Mouse (Mus musculus) liver, embryonic 12.5 days (tissue): ENCODE results near the gene Sppl2c. TPM values are rescaled to one million over a fixed set of nuclear protein-coding genes. Genes with fewer than 3 reads are reported as not detected.
A peak's percentile ranks its signal among the peaks of the same experiment; 100 is the strongest.
"Not testable (repeated sequence)": the region's sequence is repeated elsewhere in the genome, so short reads cannot be mapped to it uniquely, and the experiment has no call there.

Experiments
- ATAC-seq: fragments of 200-750 bp; cut with Nextera tagmentation; 2 replicates; pipeline ENCODE4 v1.8.0; 2017; ENCODE audit warnings: moderate number of reproducible peaks, mild to moderate bottlenecking, moderate library complexity
- H3K27ac ChIP-seq: fragments of 300-500 bp; sonication (generic); 2 replicates; pipeline ENCODE4 v1.5.1; 2016; ENCODE audit warnings: mild to moderate bottlenecking
- H3K27me3 ChIP-seq: fragments of 300-500 bp; sonication (generic); replicated peaks from 2 replicates; pipeline ENCODE4 v1.6.1; 2016; ENCODE audit warnings: mild to moderate bottlenecking, moderate library complexity
- H3K36me3 ChIP-seq: fragments of 300-500 bp; sonication (generic); 2 replicates; pipeline ENCODE4 v1.6.1; 2016; ENCODE audit warnings: mild to moderate bottlenecking, moderate library complexity
- H3K4me1 ChIP-seq: fragments of 300-500 bp; sonication (generic); 2 replicates; pipeline ENCODE4 v1.6.1; 2016
- H3K4me2 ChIP-seq: fragments of 300-500 bp; sonication (generic); 2 replicates; pipeline ENCODE4 v1.6.1; 2016; ENCODE audit warnings: mild to moderate bottlenecking, moderate library complexity
- H3K4me3 ChIP-seq: fragments of 300-500 bp; sonication (generic); 2 replicates; pipeline ENCODE4 v1.5.1; 2016; ENCODE audit warnings: mild to moderate bottlenecking, moderate library complexity
- H3K9ac ChIP-seq: fragments of 300-500 bp; sonication (generic); 2 replicates; pipeline ENCODE4 v1.6.1; 2016; ENCODE audit warnings: mild to moderate bottlenecking, moderate library complexity
- H3K9me3 ChIP-seq: fragments of 300-500 bp; sonication (generic); replicated peaks from 2 replicates; pipeline ENCODE4 v1.6.1; 2016; ENCODE audit warnings: mild to moderate bottlenecking, moderate library complexity
- WGBS: fragments of 180-500 bp; shearing (Covaris S2); methylation state at CpG from one replicate; pipeline ENCODE4 v1.1.7; 2016; ENCODE audit not compliant: insufficient replicate concordance; 5-methylcytosine and 5-hydroxymethylcytosine counted together
- polyA plus RNA-seq: library from polyadenylated mRNA; unstranded; fragments of >200 nt; fragmentation: Nextera tagmentation; extraction: Ambion mirVana; gene quantifications from 2 replicates; pipeline ENCODE4 v1.2.1, GENCODE M21; 2016

Sppl2c gene
- polyA plus RNA-seq, 1 experiment from 2014 or later, result not detected

DNA sequence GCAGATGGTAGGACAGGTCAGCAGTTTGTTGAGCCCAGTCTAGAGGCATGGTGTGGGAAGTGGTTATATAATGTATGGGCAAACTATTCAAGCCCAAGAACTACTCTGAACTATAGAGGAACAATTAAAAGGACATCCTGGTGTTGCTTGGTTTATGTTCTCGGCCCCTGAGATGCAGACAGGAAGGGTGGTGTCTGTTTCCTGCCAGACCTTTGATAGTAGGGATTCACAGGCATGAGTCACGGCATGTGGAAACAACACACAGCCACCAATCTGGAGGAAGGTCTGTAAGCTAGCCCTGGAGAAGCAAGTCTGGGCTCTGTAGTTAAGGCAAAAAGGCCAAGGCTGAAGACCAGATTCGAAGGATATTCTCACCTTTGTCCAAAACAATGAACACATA, 17.1 kb downstream of the Sppl2c start:
- Histone ChIP-seq H3K4me1 (no peaks in the 10 kb centered on the region), H3K4me2 (no peak overlapping the region), H3K9me3 (0 out of 2 replicates have a peak, but pooled peaks cover 3% of the 10 kb centered on the region), H3K27ac (no peak overlapping the region), H3K27me3 (peaks cover 3% of the 10 kb centered on the region; the same call in 1 of the 2 replicates), H3K9ac (no peak overlapping the region), H3K36me3 (no peaks in the 10 kb centered on the region), H3K4me3 (no peak overlapping the region)
- ATAC-seq, result no peak
- WGBS, result 33% methylated on average over 3 of the region's 3 CpGs

DNA sequence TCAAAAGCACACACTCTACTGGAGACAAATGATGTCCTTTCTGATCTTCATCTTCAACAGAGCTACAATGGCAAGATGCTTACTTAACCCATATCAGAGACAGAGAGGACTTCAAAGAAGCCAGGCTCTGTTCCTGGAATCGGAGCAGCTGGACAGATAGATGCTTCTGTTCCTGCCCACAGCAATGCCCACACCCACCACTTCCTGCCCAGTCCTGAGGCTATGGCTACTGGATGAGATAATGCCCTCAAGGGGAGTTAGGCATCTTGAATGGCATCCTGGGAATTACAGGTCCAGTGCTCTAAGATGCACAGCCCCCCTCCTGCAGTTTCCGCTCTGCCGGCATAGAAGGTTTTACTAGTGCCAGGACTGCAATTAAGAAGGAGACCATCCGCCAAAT, 20.4 kb downstream of the Sppl2c start:
- H3K4me1 ChIP-seq, result no peaks in the 10 kb centered on the region
- no peak overlapping the region for H3K9ac ChIP-seq
- H3K4me2 ChIP-seq, result no peak overlapping the region
- no peak overlapping the region for H3K27ac ChIP-seq
- no peaks in the 10 kb centered on the region for H3K36me3 ChIP-seq
- 0 out of 2 replicates have a peak, but pooled peaks cover 3% of the 10 kb centered on the region for H3K9me3 ChIP-seq
- 72% methylated on average over 4 of the region's 4 CpGs for WGBS
- no peaks in the 10 kb centered on the region for H3K27me3 ChIP-seq
- ATAC-seq, result no peak
- H3K4me3 ChIP-seq, result no peak overlapping the region

DNA sequence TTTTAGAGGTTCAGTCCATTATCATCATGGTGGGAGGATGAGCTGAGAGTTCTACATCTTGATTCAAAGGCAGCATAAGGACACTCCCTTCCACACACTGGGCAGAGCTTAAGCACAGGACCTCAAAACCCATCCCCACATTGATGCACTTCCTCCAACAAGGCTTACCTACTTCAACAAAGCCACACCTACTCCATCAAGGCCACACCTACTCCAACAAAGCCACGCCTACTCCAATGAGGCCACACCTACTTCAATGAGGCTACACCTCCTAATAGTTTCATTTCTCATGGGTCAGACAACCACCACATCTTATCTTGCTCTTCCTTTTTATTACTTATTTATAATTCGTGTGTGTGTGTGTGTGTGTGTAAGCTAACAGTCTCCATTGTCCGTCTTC, 22.9 kb downstream of the Sppl2c start:
- WGBS, result 30% methylated on average over 3 of the region's 3 CpGs
- ATAC-seq, result no peak
- no peak overlapping the region for H3K27ac ChIP-seq

DNA sequence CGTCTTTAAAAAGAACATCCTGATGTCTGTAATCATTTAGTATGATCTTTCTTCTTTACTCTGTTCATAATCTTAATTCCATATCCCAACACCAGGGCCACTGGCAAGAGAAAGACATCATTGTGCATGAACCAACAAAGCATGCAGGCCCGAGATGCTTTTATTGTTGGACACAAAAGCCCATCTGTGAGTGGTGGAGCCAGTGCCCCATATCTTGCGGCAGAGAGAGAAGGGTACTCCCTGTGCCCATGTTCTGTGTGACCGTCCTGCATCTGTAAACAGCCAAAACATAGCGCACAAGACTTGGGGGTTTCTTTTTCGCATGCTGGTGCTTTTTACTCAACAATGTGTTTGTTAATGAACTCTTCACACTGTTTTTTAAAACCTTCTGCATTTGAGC, 25.1 kb downstream of the Sppl2c start:
- H3K27ac ChIP-seq, result no peak overlapping the region
- no peak overlapping the region for H3K4me2 ChIP-seq
- 69% methylated on average over 6 of the region's 6 CpGs for WGBS
- no peak for ATAC-seq
- no peak overlapping the region for H3K4me3 ChIP-seq
- H3K27me3 ChIP-seq, result 0 out of 2 replicates have a peak, but pooled peaks cover 3% of the 10 kb centered on the region
- H3K9me3 ChIP-seq, result no peaks in the 10 kb centered on the region
- H3K4me1 ChIP-seq, result no peaks in the 10 kb centered on the region
- no peak overlapping the region for H3K9ac ChIP-seq
- H3K36me3 ChIP-seq, result no peaks in the 10 kb centered on the region

More for the DNA sequence above, 22.9 kb downstream of the Sppl2c start:
- Histone ChIP-seq H3K36me3 (no peaks in the 10 kb centered on the region), H3K4me2 (no peak overlapping the region), H3K9me3 (no peaks in the 10 kb centered on the region), H3K9ac (no peak overlapping the region), H3K4me3 (no peak overlapping the region), H3K27me3 (no peaks in the 10 kb centered on the region), H3K4me1 (no peaks in the 10 kb centered on the region)

DNA sequence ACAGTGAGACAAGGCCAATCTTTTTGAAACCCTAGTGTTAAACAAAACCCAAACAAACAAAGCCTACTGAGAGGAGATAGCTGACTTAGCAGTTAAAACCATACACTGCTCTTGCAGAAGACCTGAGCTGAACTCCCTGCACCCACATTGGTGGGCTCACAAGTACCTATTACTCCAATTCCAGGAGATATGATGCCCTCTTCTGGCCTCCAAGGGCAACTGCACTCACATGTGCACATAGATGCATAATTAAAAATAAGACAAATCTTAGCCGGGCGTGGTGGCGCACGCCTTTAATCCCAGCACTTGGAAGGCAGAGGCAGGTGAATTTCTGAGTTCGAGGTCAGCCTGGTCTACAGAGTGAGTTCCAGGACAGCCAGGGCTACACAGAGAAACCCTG, 28.0 kb downstream of the Sppl2c start:
- not testable (repeated sequence) for H3K4me1 ChIP-seq, H3K9me3 ChIP-seq, H3K4me3 ChIP-seq, H3K27ac ChIP-seq, H3K27me3 ChIP-seq, H3K4me2 ChIP-seq, H3K36me3 ChIP-seq, H3K9ac ChIP-seq, ATAC-seq
- 80% methylated on average over 5 of the region's 5 CpGs for WGBS

DNA sequence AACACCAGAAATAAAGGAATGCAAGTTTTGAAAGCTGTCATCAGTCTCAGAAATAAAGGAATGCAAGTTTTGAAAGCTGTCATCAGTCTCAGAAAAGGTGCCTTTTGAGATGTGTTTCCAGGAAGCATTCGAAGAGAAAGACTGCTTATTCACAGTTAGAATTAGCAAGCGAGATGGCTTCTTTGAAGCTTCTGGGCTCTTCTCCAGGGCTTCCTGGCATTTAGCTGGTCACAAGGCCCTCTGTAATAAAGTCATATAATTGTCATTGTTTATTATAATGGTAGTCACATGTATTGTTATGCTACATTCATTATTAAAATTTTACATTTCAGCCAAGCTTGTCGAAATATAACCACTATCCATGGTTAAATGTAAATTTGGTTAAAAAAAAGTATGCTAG, 31.9 kb downstream of the Sppl2c start:
- no peaks in the 10 kb centered on the region for H3K4me1 ChIP-seq
- no peaks in the 10 kb centered on the region for H3K9me3 ChIP-seq
- no peak overlapping the region for H3K27ac ChIP-seq
- H3K4me3 ChIP-seq, result no peak overlapping the region
- H3K27me3 ChIP-seq, result peaks cover 3% of the 10 kb centered on the region; the same call in 1 of the 2 replicates
- no peak for ATAC-seq
- no peak overlapping the region for H3K4me2 ChIP-seq
- H3K9ac ChIP-seq, result no peak overlapping the region
- H3K36me3 ChIP-seq, result no peaks in the 10 kb centered on the region
- WGBS, result 63% methylated on average over 3 of the region's 3 CpGs

DNA sequence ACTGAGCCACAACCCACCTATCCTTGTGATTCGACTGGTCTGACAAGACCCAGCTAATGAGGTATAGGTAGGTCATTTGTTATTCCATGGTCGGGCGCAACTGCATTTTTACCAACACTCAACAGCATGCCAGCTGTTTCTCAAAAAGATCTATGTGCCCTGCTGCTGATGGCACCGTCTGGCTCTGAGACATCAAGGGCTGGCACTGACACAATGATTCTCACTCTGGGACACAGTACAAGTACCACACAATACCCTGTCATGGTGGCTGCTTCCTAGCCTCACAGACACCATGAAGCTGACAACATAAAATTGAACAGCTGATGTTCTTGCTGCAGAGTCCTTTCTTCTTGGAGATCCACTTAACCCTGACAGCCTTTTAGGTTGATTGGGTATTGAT, 34.2 kb downstream of the Sppl2c start:
- Histone ChIP-seq H3K4me3 (no peak overlapping the region), H3K4me2 (no peak overlapping the region), H3K27ac (no peak overlapping the region), H3K9ac (no peak overlapping the region), H3K36me3 (no peaks in the 10 kb centered on the region), H3K4me1 (no peaks in the 10 kb centered on the region), H3K27me3 (peaks cover 5% of the 10 kb centered on the region; the same call in 1 of the 2 replicates), H3K9me3 (no peaks in the 10 kb centered on the region)
- 70% methylated on average over 4 of the region's 4 CpGs for WGBS
- no peak for ATAC-seq

DNA sequence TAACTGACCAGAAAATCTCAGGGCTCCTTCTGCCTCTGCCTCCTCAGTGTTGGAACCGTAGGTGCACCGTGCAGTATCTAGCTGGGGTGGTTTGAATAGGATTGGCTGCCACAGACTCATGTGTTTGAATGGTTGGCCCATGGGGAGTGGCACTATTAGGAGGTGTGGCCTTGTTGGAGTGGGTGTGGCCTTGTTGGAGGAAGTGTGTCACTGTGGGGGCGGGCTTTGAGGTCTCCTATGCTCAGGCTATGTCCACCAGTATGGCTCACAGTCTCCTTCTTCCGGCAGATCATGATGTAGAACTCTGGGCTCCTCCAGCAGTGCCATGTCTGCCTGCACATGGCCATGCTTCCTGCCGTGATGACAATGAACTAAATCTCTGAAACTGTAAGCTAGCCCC, 35.6 kb downstream of the Sppl2c start:
- H3K9ac ChIP-seq, result no peak overlapping the region
- no peak overlapping the region for H3K27ac ChIP-seq
- H3K4me2 ChIP-seq, result no peak overlapping the region
- no peaks in the 10 kb centered on the region for H3K9me3 ChIP-seq
- ATAC-seq, result no peak
- no peaks in the 10 kb centered on the region for H3K4me1 ChIP-seq
- H3K27me3 ChIP-seq, result peaks cover 5% of the 10 kb centered on the region; the same call in 1 of the 2 replicates
- no peak overlapping the region for H3K4me3 ChIP-seq
- H3K36me3 ChIP-seq, result no peaks in the 10 kb centered on the region
- WGBS, result 61% methylated on average over 5 of the region's 5 CpGs

DNA sequence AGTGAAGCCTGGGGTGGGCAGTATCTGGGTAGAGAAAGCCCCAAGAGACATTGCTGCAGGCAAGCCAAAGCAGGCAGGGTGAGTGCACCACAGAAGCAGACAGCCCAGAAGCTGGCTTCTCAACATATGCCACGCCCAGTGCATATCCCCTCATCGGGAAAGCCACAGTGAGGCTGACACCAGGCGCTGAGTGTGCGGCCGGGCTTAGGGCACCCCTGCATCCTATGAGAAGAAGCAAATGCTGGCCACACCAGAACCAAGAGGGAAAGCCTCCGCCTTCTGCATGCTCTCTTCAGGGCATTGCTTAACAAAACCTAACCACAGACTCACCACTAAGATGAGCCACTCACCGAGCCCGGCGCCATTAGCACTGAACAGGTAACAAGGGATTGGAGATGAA, 37.2 kb downstream of the Sppl2c start:
- no peaks in the 10 kb centered on the region for H3K9me3 ChIP-seq
- no peak overlapping the region for H3K4me2 ChIP-seq
- no peak overlapping the region for H3K27ac ChIP-seq
- no peak overlapping the region for H3K4me3 ChIP-seq
- no peak for ATAC-seq
- 54% methylated on average over 9 of the region's 9 CpGs for WGBS
- H3K27me3 ChIP-seq, result peaks cover 14% of the 10 kb centered on the region
- no peaks in the 10 kb centered on the region for H3K4me1 ChIP-seq
- H3K9ac ChIP-seq, result no peak overlapping the region
- H3K36me3 ChIP-seq, result no peaks in the 10 kb centered on the region

DNA sequence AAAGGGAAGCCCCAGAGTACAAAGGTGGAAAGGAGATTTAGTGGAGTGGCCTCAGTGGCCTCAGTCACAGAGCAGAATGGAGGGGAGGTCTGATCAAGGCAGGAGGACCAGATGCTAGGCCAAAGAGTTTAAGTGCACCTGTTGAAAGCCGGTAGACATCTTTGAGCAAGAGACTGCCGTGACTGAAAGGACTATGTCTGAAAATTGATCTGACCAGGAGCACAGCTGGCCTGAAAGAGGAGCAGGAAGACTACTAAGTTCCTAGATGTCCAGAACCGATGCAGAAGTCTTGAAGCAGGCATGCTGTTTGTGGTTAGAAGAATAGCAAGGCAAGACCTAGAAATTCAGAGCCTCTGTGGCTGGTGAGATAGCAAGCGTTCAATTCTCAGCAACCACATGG, 43.3 kb downstream of the Sppl2c start:
- ATAC-seq, result no peak
- Histone ChIP-seq H3K27ac (no peak overlapping the region), H3K36me3 (no peaks in the 10 kb centered on the region), H3K9me3 (no peaks in the 10 kb centered on the region), H3K9ac (no peak overlapping the region), H3K27me3 (peaks cover 67% of the 10 kb centered on the region), H3K4me3 (no peak overlapping the region), H3K4me1 (peaks cover 14% of the 10 kb centered on the region), H3K4me2 (no peak overlapping the region)
- WGBS, result 36% methylated on average over 4 of the region's 4 CpGs

DNA sequence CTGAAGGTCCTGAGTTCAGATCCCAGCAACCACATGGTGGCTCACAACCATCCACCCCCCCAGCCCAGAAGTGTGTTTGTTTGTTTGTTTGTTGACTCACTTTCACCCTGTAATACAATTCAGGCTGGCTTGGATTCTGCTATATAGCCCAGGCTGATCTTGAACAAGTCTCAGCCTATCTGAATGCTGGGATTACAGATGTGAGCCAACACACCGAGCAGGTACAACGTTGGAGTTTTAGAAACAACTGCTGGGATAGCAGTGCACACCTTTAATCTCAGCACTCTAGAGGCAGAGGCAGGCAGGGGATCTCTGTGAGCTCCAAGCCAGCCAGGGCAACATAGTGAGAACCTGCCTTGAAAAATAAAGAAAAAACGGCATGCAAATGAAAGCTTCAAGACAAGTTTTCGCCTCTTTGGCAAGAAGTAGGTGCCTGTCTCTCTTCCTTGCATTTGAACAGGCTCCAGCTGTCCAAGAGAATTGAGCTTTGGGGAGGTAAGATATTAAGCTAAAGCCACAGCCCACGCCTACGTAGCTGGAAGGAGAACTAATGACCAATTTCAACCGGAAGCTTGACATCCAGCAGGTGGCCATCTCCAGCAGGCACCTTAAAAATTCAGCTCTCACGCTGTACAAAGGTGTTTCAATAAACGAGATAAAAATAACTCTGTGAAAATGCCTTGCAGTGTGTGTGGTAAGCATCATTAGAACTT, 44.1 kb downstream of the Sppl2c start:
- Histone ChIP-seq H3K4me3 (peak overlapping the region; percentile 59), H3K9me3 (no peaks in the 10 kb centered on the region), H3K36me3 (no peaks in the 10 kb centered on the region), H3K9ac (no peak overlapping the region), H3K27me3 (peaks cover 75% of the 10 kb centered on the region), H3K27ac (no peak overlapping the region), H3K4me1 (peaks cover 14% of the 10 kb centered on the region), H3K4me2 (peak overlapping the region; percentile 85)
- ATAC-seq, result no peak
- WGBS, result 13% methylated on average over 9 of the region's 9 CpGs

DNA sequence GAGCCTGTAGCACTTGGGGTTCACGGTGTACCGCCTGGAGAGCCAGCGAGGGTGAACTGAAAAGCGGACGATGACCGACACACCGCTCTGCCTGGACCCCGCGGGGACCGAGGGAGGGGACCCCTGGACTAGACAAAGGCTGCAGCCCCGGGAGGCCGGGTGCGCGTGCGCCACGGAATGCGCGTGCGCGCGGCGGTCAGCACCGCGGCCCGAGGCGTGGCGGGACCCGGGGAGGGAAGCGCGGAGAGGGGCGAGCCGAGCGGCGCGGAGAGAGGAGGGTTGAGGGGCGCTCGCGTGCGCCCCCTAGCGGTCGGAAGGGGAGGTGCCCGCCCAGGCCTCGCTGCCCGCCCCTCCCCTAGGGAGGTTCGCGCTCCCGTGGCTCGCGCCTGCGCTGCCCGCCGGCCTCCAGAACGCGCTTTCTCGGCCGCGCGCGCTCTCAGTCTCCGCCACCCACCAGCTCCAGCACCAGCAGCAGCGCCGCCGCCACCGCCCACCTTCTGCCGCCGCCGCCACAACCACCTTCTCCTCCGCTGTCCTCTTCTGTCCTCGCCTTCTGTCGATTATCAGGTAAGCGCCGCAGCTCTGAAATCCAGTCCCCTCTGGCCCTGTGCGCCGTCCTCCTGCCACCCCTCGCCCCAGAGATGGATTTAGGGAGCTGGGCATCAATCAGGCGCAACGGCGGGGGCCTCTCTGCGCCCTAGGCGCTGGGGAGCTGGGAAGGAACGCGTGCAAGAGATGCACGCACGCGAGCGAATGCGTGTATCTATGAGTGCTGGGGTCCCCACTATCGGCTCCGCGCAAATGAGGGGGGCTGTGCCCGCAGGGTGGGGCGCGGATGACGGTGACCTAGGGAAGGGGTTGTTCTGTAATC, 45.1 kb downstream of the Sppl2c start, which contains the start of gene Mapt:
Gene Mapt (plus strand): TSS at position 350 of the 871 bp plus-strand sequence.
- ATAC-seq, result peak; percentile 90
- peaks cover 86% of the 10 kb centered on the region for H3K27me3 ChIP-seq
- H3K4me2 ChIP-seq, result peak within 1 kb of the TSS; percentile 85
- no peaks in the 10 kb centered on the region for H3K36me3 ChIP-seq
- peaks cover 14% of the 10 kb centered on the region for H3K4me1 ChIP-seq
- no peak within 1 kb of the TSS for H3K27ac ChIP-seq
- peak within 1 kb of the TSS; percentile 50; the same call in 1 of the 2 replicates for H3K9ac ChIP-seq
- 1% methylated on average over 57 of the region's 94 CpGs for WGBS
- peak within 1 kb of the TSS; percentile 59 for H3K4me3 ChIP-seq
- no peaks in the 10 kb centered on the region for H3K9me3 ChIP-seq
